Mouse (Mus musculus) spleen, adult 2 months (tissue): Measurements from ENCODE around the gene Cxcr6.

ENCODE experiments used
- CTCF ChIP-seq: fragments of 200-500 bp; IDR thresholded peaks from 2 replicates; pipeline ENCODE4 v1.5.1; 2011; ENCODE audit warnings: mild to moderate bottlenecking, inconsistent platforms; ENCODE audit not compliant: insufficient read depth, insufficient read length, insufficient replicate concordance; ENCODE audit errors: extremely low read depth
- POLR2A ChIP-seq: fragments of 200-500 bp; IDR thresholded peaks from 2 replicates; pipeline ENCODE4 v1.6.1; 2011; ENCODE audit warnings: low read depth, low read length, inconsistent platforms

DNA sequence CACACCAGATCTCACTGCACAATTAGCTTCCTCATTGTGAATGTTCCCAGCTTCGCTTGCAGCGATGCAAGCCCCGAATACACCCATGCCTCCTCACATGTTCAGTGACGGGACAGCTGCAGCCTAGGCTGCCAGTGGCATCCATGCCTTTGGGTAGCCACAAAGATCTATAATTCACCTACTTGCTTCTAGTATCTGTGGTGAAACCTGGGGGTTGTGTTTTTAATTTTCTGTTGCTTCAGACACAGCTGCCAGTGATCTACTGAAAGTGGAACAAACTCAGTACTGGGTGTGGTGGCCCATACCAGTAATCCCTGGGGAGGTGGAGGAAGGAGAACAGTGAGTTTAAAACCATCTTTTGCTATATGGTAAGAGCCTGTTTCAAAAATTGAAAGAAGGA lies 43.4 kb upstream of the Cxcr6 start:
- TF ChIP-seq CTCF, result no peak
- no peak for TF ChIP-seq POLR2A
